Mouse (Mus musculus) urinary bladder, postnatal 25 days (tissue): ENCODE measurements around the gene Grk6.
A peak's percentile ranks its signal among the peaks of the same experiment; 100 is the strongest.

Source experiments
- DNase-seq: peaks from one replicate; pipeline ENCODE4 v3.0.0; 2022; ENCODE audit warnings: low spot score

Gene Grk6

GRCm38 (mm10) chr13:55486029-55486794, 41.3 kb downstream of the Grk6 start:
- no peak for DNase-seq

- no peak for DNase-seq
Observed at GRCm38 (mm10) chr13:55486916-55487577, 42.2 kb downstream of the Grk6 start.

- DNase-seq: peak; percentile 29
Observed at GRCm38 (mm10) chr13:55487578-55488498, 43.0 kb downstream of the Grk6 start, which contains the start of gene Dbn1. TSS of gene Dbn1 (minus strand) at chr13:55488111.

GRCm38 (mm10) chr13:55494257-55494656, 49.4 kb downstream of the Grk6 start:
- DNase-seq: no peak

- no peak for DNase-seq
Observed at GRCm38 (mm10) chr13:55494883-55495621, 50.2 kb downstream of the Grk6 start.

GRCm38 (mm10) chr13:55495702-55496101, 50.8 kb downstream of the Grk6 start:
- DNase-seq: no peak

GRCm38 (mm10) chr13:55496661-55497060, 51.8 kb downstream of the Grk6 start:
- no peak for DNase-seq

GRCm38 (mm10) chr13:55498906-55499305, 54.0 kb downstream of the Grk6 start:
- no peak for DNase-seq

- DNase-seq: no peak
Observed at GRCm38 (mm10) chr13:55500575-55500974, 55.7 kb downstream of the Grk6 start.

GRCm38 (mm10) chr13:55502405-55502804, 57.5 kb downstream of the Grk6 start:
- no peak for DNase-seq

GRCm38 (mm10) chr13:55504390-55504789, 59.5 kb downstream of the Grk6 start:
- no peak for DNase-seq

- no peak for DNase-seq
Observed at GRCm38 (mm10) chr13:55505810-55506209, 60.9 kb downstream of the Grk6 start.

- no peak for DNase-seq
Observed at GRCm38 (mm10) chr13:55506697-55507096, 61.8 kb downstream of the Grk6 start.

- no peak for DNase-seq
Observed at GRCm38 (mm10) chr13:55507877-55508276, 63.0 kb downstream of the Grk6 start.

GRCm38 (mm10) chr13:55508531-55508930, 63.7 kb downstream of the Grk6 start:
- no peak for DNase-seq

- no peak for DNase-seq
Observed at GRCm38 (mm10) chr13:55510332-55510667, 65.4 kb downstream of the Grk6 start.
